Mouse (Mus musculus) liver, embryonic 15.5 days (tissue): ENCODE data around the gene Pkig. TPM values are rescaled to one million over a fixed set of nuclear protein-coding genes. Genes with fewer than 3 reads are reported as not detected.

Source experiments
- ATAC-seq: fragments of 200-750 bp; cut with Nextera tagmentation; 2 replicates; pipeline ENCODE4 v1.8.0; 2017; ENCODE audit warnings: moderate number of reproducible peaks, mild to moderate bottlenecking, moderate library complexity; ENCODE audit not compliant: insufficient read depth
- H3K27ac ChIP-seq: fragments of 300-500 bp; sonication (generic); replicated peaks from 2 replicates; pipeline ENCODE4 v1.5.1; 2015; ENCODE audit warnings: mild to moderate bottlenecking, inconsistent platforms
- H3K27me3 ChIP-seq: fragments of 300-500 bp; sonication (generic); 2 replicates; pipeline ENCODE4 v1.6.1; 2015; ENCODE audit warnings: mild to moderate bottlenecking, inconsistent platforms
- H3K36me3 ChIP-seq: fragments of 300-500 bp; sonication (generic); replicated peaks from 2 replicates; pipeline ENCODE4 v1.6.1; 2015; ENCODE audit warnings: moderate library complexity, mild to moderate bottlenecking, inconsistent platforms
- H3K4me1 ChIP-seq: fragments of 300-500 bp; sonication (generic); replicated peaks from 2 replicates; pipeline ENCODE4 v1.6.1; 2015; ENCODE audit warnings: inconsistent platforms
- H3K4me2 ChIP-seq: fragments of 300-500 bp; sonication (generic); 2 replicates; pipeline ENCODE4 v1.6.1; 2015; ENCODE audit warnings: moderate library complexity, mild to moderate bottlenecking, inconsistent platforms
- H3K4me3 ChIP-seq: fragments of 300-500 bp; sonication (generic); replicated peaks from 2 replicates; pipeline ENCODE4 v1.5.1; 2015; ENCODE audit warnings: mild to moderate bottlenecking, inconsistent platforms
- H3K9ac ChIP-seq: fragments of 300-500 bp; sonication (generic); 2 replicates; pipeline ENCODE4 v1.6.1; 2015; ENCODE audit warnings: moderate library complexity, mild to moderate bottlenecking, inconsistent platforms
- H3K9me3 ChIP-seq: fragments of 300-500 bp; sonication (generic); replicated peaks from 2 replicates; pipeline ENCODE4 v1.6.1; 2016; ENCODE audit warnings: inconsistent platforms
- WGBS: fragments of 180-500 bp; shearing (Covaris S2); methylation state at CpG from one replicate; pipeline ENCODE4 v1.1.7; 2015; ENCODE audit warnings: mixed read lengths; ENCODE audit not compliant: insufficient replicate concordance; 5-methylcytosine and 5-hydroxymethylcytosine counted together
- polyA plus RNA-seq: library from polyadenylated mRNA; unstranded; fragments of >200 nt; fragmentation: Nextera tagmentation; extraction: Ambion mirVana; gene quantifications from 2 replicates; pipeline ENCODE4 v1.2.1, GENCODE M21; 2015

The Pkig gene
- polyA plus RNA-seq, 1 experiment from 2014 or later: 95.5 TPM

GRCm38 (mm10) chr2:163711368-163711868 is 53.2 kb downstream of the Pkig start:
- H3K4me1 ChIP-seq: peaks cover 52% of the 10 kb centered on the region
- H3K9ac ChIP-seq: no peak overlapping the region
- peaks cover 7% of the 10 kb centered on the region; the same call in 1 of the 2 replicates for H3K36me3 ChIP-seq
- ATAC-seq: no peak
- H3K4me3 ChIP-seq: no peak overlapping the region
- H3K27ac ChIP-seq: no peak overlapping the region
- H3K27me3 ChIP-seq: no peaks in the 10 kb centered on the region
- WGBS: 85% methylated on average over 8 of the region's 8 CpGs
- H3K9me3 ChIP-seq: no peaks in the 10 kb centered on the region
- H3K4me2 ChIP-seq: no peak overlapping the region

GRCm38 (mm10) chr2:163712473-163712872 is 54.3 kb downstream of the Pkig start:
- no peak overlapping the region for H3K4me2 ChIP-seq
- H3K36me3 ChIP-seq: peaks cover 7% of the 10 kb centered on the region; the same call in 1 of the 2 replicates
- 29% methylated on average over 7 of the region's 7 CpGs for WGBS
- no peak for ATAC-seq
- peaks cover 55% of the 10 kb centered on the region for H3K4me1 ChIP-seq
- H3K27ac ChIP-seq: 0 out of 2 replicates have a peak overlapping the region, but pooled peaks have one; percentile 46
- H3K27me3 ChIP-seq: no peaks in the 10 kb centered on the region
- H3K9ac ChIP-seq: no peak overlapping the region
- no peak overlapping the region for H3K4me3 ChIP-seq
- H3K9me3 ChIP-seq: no peaks in the 10 kb centered on the region

GRCm38 (mm10) chr2:163712874-163713273 is 54.7 kb downstream of the Pkig start:
- 63% methylated on average over 6 of the region's 6 CpGs for WGBS
- Histone ChIP-seq H3K4me2 (no peak overlapping the region), H3K4me3 (no peak overlapping the region), H3K27me3 (no peaks in the 10 kb centered on the region), H3K27ac (peak overlapping the region; percentile 46; the same call in 1 of the 2 replicates), H3K9ac (no peak overlapping the region), H3K9me3 (no peaks in the 10 kb centered on the region), H3K36me3 (peaks cover 7% of the 10 kb centered on the region; the same call in 1 of the 2 replicates), H3K4me1 (peaks cover 53% of the 10 kb centered on the region)
- ATAC-seq: no peak

- Histone ChIP-seq H3K27me3 (no peaks in the 10 kb centered on the region), H3K36me3 (peaks cover 7% of the 10 kb centered on the region; the same call in 1 of the 2 replicates), H3K9ac (no peak overlapping the region), H3K4me2 (no peak overlapping the region), H3K9me3 (no peaks in the 10 kb centered on the region), H3K27ac (peak overlapping the region; percentile 61; the same call in 1 of the 2 replicates), H3K4me3 (no peak overlapping the region), H3K4me1 (peaks cover 49% of the 10 kb centered on the region)
- ATAC-seq: no peak
- WGBS: 64% methylated on average over 3 of the region's 3 CpGs
Observed at GRCm38 (mm10) chr2:163713340-163713739, 55.2 kb downstream of the Pkig start.

- 0 out of 2 replicates have a peak overlapping the region, but pooled peaks have one; percentile 19 for H3K27ac ChIP-seq
- H3K9ac ChIP-seq: no peak overlapping the region
Observed at GRCm38 (mm10) chr2:163716448-163716847, 58.3 kb downstream of the Pkig start.

GRCm38 (mm10) chr2:163716853-163717252 is 58.7 kb downstream of the Pkig start:
- Histone ChIP-seq H3K4me2 (no peak overlapping the region), H3K4me3 (no peak overlapping the region), H3K9me3 (no peaks in the 10 kb centered on the region), H3K36me3 (peaks cover 10% of the 10 kb centered on the region), H3K27me3 (no peaks in the 10 kb centered on the region), H3K4me1 (peaks cover 39% of the 10 kb centered on the region), H3K9ac (no peak overlapping the region), H3K27ac (no peak overlapping the region)
- WGBS: 61% methylated on average over 6 of the region's 6 CpGs
- ATAC-seq: no peak

More at GRCm38 (mm10) chr2:163716448-163716847, 58.3 kb downstream of the Pkig start:
- no peak overlapping the region for H3K4me2 ChIP-seq
- H3K27me3 ChIP-seq: no peaks in the 10 kb centered on the region
- H3K4me3 ChIP-seq: no peak overlapping the region
- WGBS: 66% methylated on average over 8 of the region's 8 CpGs
- H3K4me1 ChIP-seq: peaks cover 39% of the 10 kb centered on the region
- no peak for ATAC-seq
- H3K9me3 ChIP-seq: no peaks in the 10 kb centered on the region
- peaks cover 7% of the 10 kb centered on the region for H3K36me3 ChIP-seq

- no peaks in the 10 kb centered on the region for H3K9me3 ChIP-seq
- H3K4me1 ChIP-seq: peaks cover 28% of the 10 kb centered on the region
- 65% methylated on average over 2 of the region's 2 CpGs for WGBS
- peaks cover 20% of the 10 kb centered on the region for H3K36me3 ChIP-seq
- H3K27ac ChIP-seq: 0 out of 2 replicates have a peak overlapping the region, but pooled peaks have one; percentile 58
- H3K4me3 ChIP-seq: no peak overlapping the region
- H3K27me3 ChIP-seq: no peaks in the 10 kb centered on the region
- ATAC-seq: no peak
- H3K4me2 ChIP-seq: 0 out of 2 replicates have a peak overlapping the region, but pooled peaks have one; percentile 60
- H3K9ac ChIP-seq: no peak overlapping the region
Observed at GRCm38 (mm10) chr2:163718526-163718925, 60.3 kb downstream of the Pkig start.

GRCm38 (mm10) chr2:163718951-163719603 is 60.9 kb downstream of the Pkig start:
- peak overlapping the region; percentile 29 for H3K4me3 ChIP-seq
- 26% methylated on average over 9 of the region's 9 CpGs for WGBS

GRCm38 (mm10) chr2:163719616-163720015 is 61.4 kb downstream of the Pkig start:
- H3K4me2 ChIP-seq: peak overlapping the region; percentile 60; the same call in 1 of the 2 replicates
- H3K9me3 ChIP-seq: no peaks in the 10 kb centered on the region
- H3K27ac ChIP-seq: no peak overlapping the region; the same call in 1 of the 2 replicates
- peaks cover 28% of the 10 kb centered on the region for H3K4me1 ChIP-seq
- H3K4me3 ChIP-seq: no peak overlapping the region
- H3K27me3 ChIP-seq: no peaks in the 10 kb centered on the region
- WGBS: 48% methylated on average over 4 of the region's 4 CpGs
- H3K9ac ChIP-seq: no peak overlapping the region
- peaks cover 31% of the 10 kb centered on the region for H3K36me3 ChIP-seq
- no peak for ATAC-seq

More at GRCm38 (mm10) chr2:163718951-163719603, 60.9 kb downstream of the Pkig start:
- Histone ChIP-seq H3K9ac (no peak overlapping the region), H3K9me3 (no peaks in the 10 kb centered on the region), H3K4me1 (peaks cover 28% of the 10 kb centered on the region), H3K27me3 (no peaks in the 10 kb centered on the region), H3K4me2 (peak overlapping the region; percentile 60), H3K36me3 (peaks cover 26% of the 10 kb centered on the region), H3K27ac (peak overlapping the region; percentile 58)
- peak; percentile 70 for ATAC-seq

GRCm38 (mm10) chr2:163722550-163722949 is 64.4 kb downstream of the Pkig start:
- H3K4me2 ChIP-seq: no peak overlapping the region
- H3K27ac ChIP-seq: no peak overlapping the region
- H3K4me3 ChIP-seq: no peak overlapping the region
- ATAC-seq: no peak
- no peak overlapping the region for H3K9ac ChIP-seq
- H3K9me3 ChIP-seq: no peaks in the 10 kb centered on the region
- peaks cover 40% of the 10 kb centered on the region for H3K36me3 ChIP-seq
- H3K27me3 ChIP-seq: no peaks in the 10 kb centered on the region
- 87% methylated on average over 7 of the region's 7 CpGs for WGBS
- H3K4me1 ChIP-seq: peaks cover 18% of the 10 kb centered on the region

- Histone ChIP-seq H3K36me3 (peaks cover 32% of the 10 kb centered on the region), H3K4me1 (no peaks in the 10 kb centered on the region), H3K9me3 (no peaks in the 10 kb centered on the region), H3K4me3 (no peak overlapping the region), H3K9ac (no peak overlapping the region), H3K27ac (no peak overlapping the region), H3K27me3 (no peaks in the 10 kb centered on the region), H3K4me2 (no peak overlapping the region)
- no peak for ATAC-seq
- WGBS: 63% methylated on average over 5 of the region's 5 CpGs
Observed at GRCm38 (mm10) chr2:163726766-163727393, 68.7 kb downstream of the Pkig start.
